Mouse (Mus musculus) heart, embryonic 10.5 days (tissue): ENCODE data around the gene Gm49394. TPM values are rescaled to one million over a fixed set of nuclear protein-coding genes. Genes with fewer than 3 reads are reported as not detected.
A peak's percentile ranks its signal among the peaks of the same experiment; 100 is the strongest.

Experiments used
- microRNA counts: library from miRNA; unstranded; fragments of <30 nt; microRNA quantifications from one replicate; lab custom pipeline; 2017
- microRNA-seq: library from miRNA; unstranded; fragments of <30 nt; microRNA quantifications from one replicate; pipeline ENCODE4, GENCODE M21; 2017
- polyA plus RNA-seq: library from polyadenylated mRNA; unstranded; fragments of >200 nt; fragmentation: Nextera tagmentation; extraction: Ambion mirVana; gene quantifications from 2 replicates; pipeline ENCODE4 v1.2.1, GENCODE M21; 2016

Gene Gm49394
- polyA plus RNA-seq, 1 experiment from 2014 or later = 0.34 TPM

MicroRNAs within 50 kb of the gene (microRNA counts, 519-probe panel; counts per million panel counts)
- microRNA mmu-miR-483 (lab: Ali Mortazavi, UCI) = not detected

Small RNA genes within 50 kb of the gene (microRNA-seq; reads per million reads assigned to microRNA genes)
- 11,044 reads per million, percentile 95 among the genes with 10 or more reads in this experiment for gene Mir483

Other genes with a start within 250 kb of the Gm49394 start
- 0.38 and 1.3 TPM in 2 replicates for gene Syt8, start 235.1 kb downstream of the Gm49394 start, polyA plus RNA-seq
- gene Tnni2, start 228.1 kb downstream of the Gm49394 start, polyA plus RNA-seq = 51.9 and 56.4 TPM in 2 replicates
- gene Lsp1, start 209.1 kb downstream of the Gm49394 start, polyA plus RNA-seq = 32.0 and 36.9 TPM in 2 replicates
- gene Tnnt3, start 171.1 kb downstream of the Gm49394 start, polyA plus RNA-seq = 9.5 and 10.4 TPM in 2 replicates
- gene Mrpl23, start 137.3 kb downstream of the Gm49394 start, polyA plus RNA-seq = 17.1 and 25.1 TPM in 2 replicates
- 962 and 991 TPM in 2 replicates for gene Igf2, start 3.1 kb downstream of the Gm49394 start, polyA plus RNA-seq
- gene Ins2, start 73.4 kb upstream of the Gm49394 start, polyA plus RNA-seq = not detected in 2 replicates